Mouse (Mus musculus): ENCODE results near the gene Abhd14b. TPM values are rescaled to one million over a fixed set of nuclear protein-coding genes. Genes with fewer than 3 reads are reported as not detected.

Gene Abhd14b
- total RNA-seq, 1 experiment: 1.9 TPM

GRCm38 (mm10) chr9:106402149-106402548, 45.1 kb upstream of the Abhd14b start:
- no peak overlapping the region for H3K27ac ChIP-seq (ENCODE audit: insufficient read depth, low read depth, low read length, poor library complexity, severe bottlenecking)
- DNase-seq (ENCODE audit: low read depth, low spot score): no peak
- H3K4me1 ChIP-seq (ENCODE audit: control insufficient read depth in 2 of 2, insufficient read depth in 2 of 2, low read length in 2 of 2, poor library complexity in 1 of 2): no peaks in the 10 kb centered on the region
- H3K4me3 ChIP-seq (ENCODE audit: insufficient read depth in 1 of 2, low read depth in 1 of 2, low read length in 2 of 2, poor library complexity in 1 of 2, severe bottlenecking in 1 of 2): no peak overlapping the region
- no peaks in the 10 kb centered on the region for H3K36me3 ChIP-seq (ENCODE audit: control insufficient read depth, insufficient read depth, low read length, poor library complexity, severe bottlenecking)
- TF ChIP-seq MAFK (IDR thresholded peaks at IDR 0.05; ENCODE audit: insufficient read depth, low read depth, low read length) (no peak), CHD2 (IDR thresholded peaks at IDR 0.05; ENCODE audit: low read depth, low read length) (no peak)
- in situ Hi-C loops (cut with MboI; ENCODE audit: low sequenced_read_pairs in 2 of 2, unreplicated experiment in 2 of 2): no loop called here
- H3K9ac ChIP-seq (ENCODE audit: insufficient read depth, low read depth, low read length, poor library complexity, severe bottlenecking): no peak overlapping the region
- no peaks in the 10 kb centered on the region for H3K9me3 ChIP-seq (ENCODE audit: control insufficient read depth, insufficient read depth, low read depth, low read length)

- no peaks in the 10 kb centered on the region for H3K36me3 ChIP-seq (ENCODE audit: control insufficient read depth, insufficient read depth, low read length, poor library complexity, severe bottlenecking)
- H3K4me3 ChIP-seq (ENCODE audit: insufficient read depth in 1 of 2, low read depth in 1 of 2, low read length in 2 of 2, poor library complexity in 1 of 2, severe bottlenecking in 1 of 2): no peak overlapping the region
- no peak for TF ChIP-seq ZNF384 (IDR thresholded peaks at IDR 0.05; ENCODE audit: low read depth, low read length)
- no peak for TF ChIP-seq ZC3H11A (IDR thresholded peaks at IDR 0.05; ENCODE audit: borderline replicate concordance, low read depth, low read length)
- TF ChIP-seq MAFK (IDR thresholded peaks at IDR 0.05; ENCODE audit: insufficient read depth, low read depth, low read length): no peak
- TF ChIP-seq CHD2 (IDR thresholded peaks at IDR 0.05; ENCODE audit: low read depth, low read length): no peak
- no peak for TF ChIP-seq HCFC1 (IDR thresholded peaks at IDR 0.05; ENCODE audit: borderline replicate concordance, insufficient read depth, low read length)
- H3K4me1 ChIP-seq (ENCODE audit: control insufficient read depth in 2 of 2, insufficient read depth in 2 of 2, low read length in 2 of 2, poor library complexity in 1 of 2): no peaks in the 10 kb centered on the region
- no peak overlapping the region for H3K27ac ChIP-seq (ENCODE audit: insufficient read depth, low read depth, low read length, poor library complexity, severe bottlenecking)
- no peaks in the 10 kb centered on the region for H3K9me3 ChIP-seq (ENCODE audit: control insufficient read depth, insufficient read depth, low read depth, low read length)
- in situ Hi-C loops (cut with MboI; ENCODE audit: low sequenced_read_pairs in 2 of 2, unreplicated experiment in 2 of 2): no loop called here
- no peak for DNase-seq (ENCODE audit: low read depth, low spot score)
- no peak overlapping the region for H3K9ac ChIP-seq (ENCODE audit: insufficient read depth, low read depth, low read length, poor library complexity, severe bottlenecking)
Measured at GRCm38 (mm10) chr9:106402607-106403375, 44.5 kb upstream of the Abhd14b start.

- Histone ChIP-seq H3K9ac (ENCODE audit: insufficient read depth, low read depth, low read length, poor library complexity, severe bottlenecking) (no peak overlapping the region), H3K4me1 (ENCODE audit: control insufficient read depth in 2 of 2, insufficient read depth in 2 of 2, low read length in 2 of 2, poor library complexity in 1 of 2) (no peaks in the 10 kb centered on the region), H3K27ac (ENCODE audit: insufficient read depth, low read depth, low read length, poor library complexity, severe bottlenecking) (no peak overlapping the region), H3K4me3 (ENCODE audit: insufficient read depth in 1 of 2, low read depth in 1 of 2, low read length in 2 of 2, poor library complexity in 1 of 2, severe bottlenecking in 1 of 2) (no peak overlapping the region), H3K36me3 (ENCODE audit: control insufficient read depth, insufficient read depth, low read length, poor library complexity, severe bottlenecking) (no peaks in the 10 kb centered on the region), H3K9me3 (ENCODE audit: control insufficient read depth, insufficient read depth, low read depth, low read length) (no peaks in the 10 kb centered on the region)
- DNase-seq (ENCODE audit: low read depth, low spot score): no peak
- no peak for TF ChIP-seq ZNF384 (IDR thresholded peaks at IDR 0.05; ENCODE audit: low read depth, low read length)
- TF ChIP-seq CHD2 (IDR thresholded peaks at IDR 0.05; ENCODE audit: low read depth, low read length): no peak
- TF ChIP-seq HCFC1 (IDR thresholded peaks at IDR 0.05; ENCODE audit: borderline replicate concordance, insufficient read depth, low read length): no peak
- TF ChIP-seq ZC3H11A (IDR thresholded peaks at IDR 0.05; ENCODE audit: borderline replicate concordance, low read depth, low read length): no peak
- no peak for TF ChIP-seq MAFK (IDR thresholded peaks at IDR 0.05; ENCODE audit: insufficient read depth, low read depth, low read length)
- in situ Hi-C loops (cut with MboI; ENCODE audit: low sequenced_read_pairs in 2 of 2, unreplicated experiment in 2 of 2): no loop called here
Measured at GRCm38 (mm10) chr9:106405275-106405674, 42.0 kb upstream of the Abhd14b start.

- Histone ChIP-seq H3K4me1 (ENCODE audit: control insufficient read depth in 2 of 2, insufficient read depth in 2 of 2, low read length in 2 of 2, poor library complexity in 1 of 2) (no peaks in the 10 kb centered on the region), H3K9me3 (ENCODE audit: control insufficient read depth, insufficient read depth, low read depth, low read length) (no peaks in the 10 kb centered on the region), H3K4me3 (ENCODE audit: insufficient read depth in 1 of 2, low read depth in 1 of 2, low read length in 2 of 2, poor library complexity in 1 of 2, severe bottlenecking in 1 of 2) (no peak overlapping the region), H3K36me3 (ENCODE audit: control insufficient read depth, insufficient read depth, low read length, poor library complexity, severe bottlenecking) (no peaks in the 10 kb centered on the region), H3K9ac (ENCODE audit: insufficient read depth, low read depth, low read length, poor library complexity, severe bottlenecking) (no peak overlapping the region), H3K27ac (ENCODE audit: insufficient read depth, low read depth, low read length, poor library complexity, severe bottlenecking) (no peak overlapping the region)
- in situ Hi-C loops (cut with MboI; ENCODE audit: low sequenced_read_pairs in 2 of 2, unreplicated experiment in 2 of 2): no loop called here
- DNase-seq (ENCODE audit: low read depth, low spot score): no peak
- TF ChIP-seq ZC3H11A (IDR thresholded peaks at IDR 0.05; ENCODE audit: borderline replicate concordance, low read depth, low read length) (no peak), HCFC1 (IDR thresholded peaks at IDR 0.05; ENCODE audit: borderline replicate concordance, insufficient read depth, low read length) (no peak), MAFK (IDR thresholded peaks at IDR 0.05; ENCODE audit: insufficient read depth, low read depth, low read length) (no peak), ZNF384 (IDR thresholded peaks at IDR 0.05; ENCODE audit: low read depth, low read length) (no peak), CHD2 (IDR thresholded peaks at IDR 0.05; ENCODE audit: low read depth, low read length) (no peak)
Measured at GRCm38 (mm10) chr9:106406443-106407078, 40.7 kb upstream of the Abhd14b start.
